Mouse (Mus musculus) thymus, adult 2 months (tissue): ENCODE data around the gene St6galnac3. TPM values are rescaled to one million over a fixed set of nuclear protein-coding genes. Genes with fewer than 3 reads are reported as not detected.

Source experiments
- DNase-seq: peaks from one replicate; pipeline ENCODE4 v3.0.0; 2021
- H3K27ac ChIP-seq: fragments of 200-500 bp; 2 replicates; pipeline ENCODE4 v1.5.1; 2012; ENCODE audit warnings: low read length, control low read depth; ENCODE audit not compliant: control insufficient read depth, insufficient read depth
- H3K27me3 ChIP-seq: fragments of 200-500 bp; 2 replicates; pipeline ENCODE4 v1.6.1; 2012; ENCODE audit warnings: mild to moderate bottlenecking, low read length, moderate library complexity, mixed read lengths; ENCODE audit not compliant: control insufficient read depth, insufficient read depth
- H3K36me3 ChIP-seq: fragments of 200-500 bp; 2 replicates; pipeline ENCODE4 v1.6.1; 2012; ENCODE audit warnings: mild to moderate bottlenecking, low read length, moderate library complexity; ENCODE audit not compliant: control insufficient read depth, insufficient read depth
- H3K4me1 ChIP-seq: fragments of 200-500 bp; replicated peaks from 2 replicates; pipeline ENCODE4 v1.6.1; 2012; ENCODE audit warnings: low read length; ENCODE audit not compliant: control insufficient read depth, insufficient read depth
- H3K4me3 ChIP-seq: fragments of 200-500 bp; 2 replicates; pipeline ENCODE4 v1.5.1; 2012; ENCODE audit warnings: mild to moderate bottlenecking, low read length, control low read depth, moderate library complexity; ENCODE audit not compliant: control insufficient read depth, insufficient read depth
- CTCF ChIP-seq: fragments of 200-500 bp; IDR thresholded peaks from 2 replicates; pipeline ENCODE4 v1.5.1; 2012; ENCODE audit warnings: mild to moderate bottlenecking, control low read depth, low read length, moderate library complexity, borderline replicate concordance; ENCODE audit not compliant: control insufficient read depth, poor library complexity, insufficient read depth; ENCODE audit errors: extremely low read depth
- POLR2A ChIP-seq: fragments of 200-500 bp; IDR thresholded peaks from 2 replicates; pipeline ENCODE4 v1.6.1; 2012; ENCODE audit warnings: mild to moderate bottlenecking, low read length, control low read depth, moderate library complexity; ENCODE audit not compliant: control insufficient read depth, poor library complexity, insufficient read depth; ENCODE audit errors: extremely low read depth
- WGBS: fragments of 180-500 bp; shearing (Covaris S2); methylation state at CpG from one replicate; pipeline ENCODE4 v1.1.7; 2018; 5-methylcytosine and 5-hydroxymethylcytosine counted together
- polyA plus RNA-seq: library from polyadenylated mRNA; depleted of rRNA; stranded (reverse); fragments of >200 nt; gene quantifications from 2 replicates; pipeline ENCODE4 v1.2.3, GENCODE M21; 2012

St6galnac3 gene
- polyA plus RNA-seq, 1 experiment, result 1.3 TPM

DNA sequence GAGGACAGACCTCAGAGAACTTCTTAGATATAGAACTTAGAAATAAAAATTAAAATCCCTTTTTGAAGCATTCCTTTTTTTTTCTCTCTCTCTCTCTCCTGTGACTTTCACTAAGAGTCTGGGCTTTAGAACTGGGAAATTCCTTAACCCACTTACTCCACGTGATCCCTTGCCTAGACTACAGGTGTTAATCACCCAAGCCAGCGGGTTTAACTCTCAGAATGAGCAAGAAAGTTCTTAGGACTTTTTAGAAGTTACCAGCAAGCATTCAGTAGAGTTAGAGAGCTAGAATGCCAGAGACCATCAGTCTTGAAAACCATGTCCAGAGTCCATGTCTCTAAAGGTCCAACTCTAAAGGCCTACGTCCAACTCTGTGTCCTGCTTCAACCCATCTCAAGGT lies 23.3 kb upstream of the St6galnac3 start:
- no peak for DNase-seq
- H3K36me3 ChIP-seq, result no peaks in the 10 kb centered on the region
- H3K27ac ChIP-seq, result no peak overlapping the region
- 92% methylated on average over 3 of the region's 3 CpGs for WGBS
- no peak overlapping the region for H3K4me3 ChIP-seq
- H3K4me1 ChIP-seq, result 0 out of 2 replicates have a peak, but pooled peaks cover 2% of the 10 kb centered on the region
- H3K27me3 ChIP-seq, result no peaks in the 10 kb centered on the region
- TF ChIP-seq CTCF, result no peak
- no peak for TF ChIP-seq POLR2A

DNA sequence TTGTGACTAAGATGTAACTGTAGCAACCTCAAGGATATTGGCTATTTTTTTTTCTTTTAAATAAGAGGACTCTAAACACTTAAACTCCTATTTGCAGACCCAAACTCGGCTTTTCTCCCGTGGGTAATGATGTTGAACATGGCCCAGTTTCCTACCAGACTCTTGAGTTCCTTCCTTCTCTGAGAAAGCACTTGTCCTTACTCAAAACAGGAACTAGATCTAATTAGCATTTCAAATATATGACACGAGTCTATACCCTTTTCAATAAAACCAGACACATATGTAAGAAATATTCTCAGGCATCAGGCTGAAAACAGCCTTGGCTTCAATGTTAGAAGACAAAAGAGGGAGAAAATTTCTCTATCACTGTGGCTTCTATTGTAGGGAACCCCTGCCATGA lies 20.1 kb upstream of the St6galnac3 start:
- no peaks in the 10 kb centered on the region for H3K27me3 ChIP-seq
- H3K36me3 ChIP-seq, result no peaks in the 10 kb centered on the region
- TF ChIP-seq CTCF (no peak), POLR2A (no peak)
- H3K4me1 ChIP-seq, result 0 out of 2 replicates have a peak, but pooled peaks cover 2% of the 10 kb centered on the region
- no peak overlapping the region for H3K4me3 ChIP-seq
- DNase-seq, result no peak
- H3K27ac ChIP-seq, result no peak overlapping the region
- WGBS, result 25% methylated on average over 3 of the region's 3 CpGs

DNA sequence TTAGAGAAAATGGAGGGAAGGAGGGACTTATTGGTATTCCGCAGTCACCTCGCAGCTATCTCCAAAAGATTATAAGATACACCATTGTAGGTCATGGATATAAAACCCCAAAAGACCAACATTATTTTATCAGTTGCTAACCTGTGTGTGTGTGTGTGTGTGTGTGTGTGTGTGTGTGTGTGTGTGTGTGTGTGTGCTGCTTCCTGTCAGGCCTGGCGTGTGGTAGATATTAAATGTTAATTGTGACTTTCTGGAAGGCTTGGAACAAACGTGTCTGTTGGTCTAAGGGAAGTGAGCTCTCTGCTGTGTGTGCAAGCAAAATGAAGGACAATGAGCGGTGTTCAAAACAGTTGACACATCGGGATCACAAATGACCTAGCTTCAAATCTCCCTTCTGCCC lies 19.5 kb upstream of the St6galnac3 start:
- Histone ChIP-seq H3K27ac (no peak overlapping the region), H3K27me3 (no peaks in the 10 kb centered on the region), H3K4me1 (0 out of 2 replicates have a peak, but pooled peaks cover 2% of the 10 kb centered on the region), H3K36me3 (no peaks in the 10 kb centered on the region), H3K4me3 (no peak overlapping the region)
- TF ChIP-seq CTCF, result no peak
- no peak for TF ChIP-seq POLR2A
- 77% methylated on average over 6 of the region's 6 CpGs for WGBS
- no peak for DNase-seq

DNA sequence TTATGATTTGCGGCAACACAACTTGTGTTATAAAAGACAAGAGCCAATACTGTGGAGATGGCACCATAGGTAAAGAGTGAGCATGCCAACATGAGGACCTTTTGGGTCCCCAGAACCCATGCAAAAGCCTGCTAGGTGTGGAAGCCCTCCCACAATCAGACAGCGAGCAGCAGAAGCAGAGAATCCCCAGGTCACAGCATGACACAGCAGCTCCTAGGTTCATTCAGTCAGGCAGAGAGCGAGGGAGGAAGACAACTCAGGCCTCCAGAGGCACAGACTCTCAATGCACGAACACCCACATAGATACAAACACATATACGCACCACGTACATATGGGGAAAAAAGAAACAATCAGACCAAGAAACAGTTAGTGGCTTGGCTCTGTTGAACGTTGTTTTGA lies 16.8 kb upstream of the St6galnac3 start:
- Histone ChIP-seq H3K4me3 (no peak overlapping the region), H3K4me1 (0 out of 2 replicates have a peak, but pooled peaks cover 2% of the 10 kb centered on the region), H3K36me3 (no peaks in the 10 kb centered on the region), H3K27me3 (no peaks in the 10 kb centered on the region), H3K27ac (no peak overlapping the region)
- DNase-seq, result no peak
- TF ChIP-seq POLR2A (no peak), CTCF (no peak)
- 93% methylated on average over 7 of the region's 7 CpGs for WGBS

DNA sequence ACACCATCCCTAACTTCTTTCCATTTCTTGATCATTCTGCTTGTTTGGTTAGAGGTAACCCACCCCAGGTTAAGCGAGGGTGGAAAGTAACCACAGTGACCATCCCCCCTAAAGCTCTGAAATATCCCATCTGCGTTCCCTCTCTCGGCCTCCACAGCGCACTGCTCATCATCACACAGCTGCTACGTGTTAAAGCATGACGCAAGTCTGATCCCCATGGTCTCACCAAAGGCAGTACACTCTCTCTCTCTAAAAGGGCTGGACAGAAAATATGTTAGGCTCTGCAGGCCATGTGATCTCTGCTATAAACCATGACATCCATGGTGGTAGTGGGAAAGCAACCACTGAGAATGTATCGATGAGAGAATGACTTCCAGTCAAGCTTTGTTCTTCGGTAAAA lies 14.4 kb upstream of the St6galnac3 start:
- Histone ChIP-seq H3K27me3 (no peaks in the 10 kb centered on the region), H3K4me1 (no peaks in the 10 kb centered on the region), H3K27ac (no peak overlapping the region), H3K36me3 (no peaks in the 10 kb centered on the region), H3K4me3 (no peak overlapping the region)
- DNase-seq, result no peak
- WGBS, result 95% methylated on average over 8 of the region's 8 CpGs
- TF ChIP-seq CTCF (no peak), POLR2A (no peak)

DNA sequence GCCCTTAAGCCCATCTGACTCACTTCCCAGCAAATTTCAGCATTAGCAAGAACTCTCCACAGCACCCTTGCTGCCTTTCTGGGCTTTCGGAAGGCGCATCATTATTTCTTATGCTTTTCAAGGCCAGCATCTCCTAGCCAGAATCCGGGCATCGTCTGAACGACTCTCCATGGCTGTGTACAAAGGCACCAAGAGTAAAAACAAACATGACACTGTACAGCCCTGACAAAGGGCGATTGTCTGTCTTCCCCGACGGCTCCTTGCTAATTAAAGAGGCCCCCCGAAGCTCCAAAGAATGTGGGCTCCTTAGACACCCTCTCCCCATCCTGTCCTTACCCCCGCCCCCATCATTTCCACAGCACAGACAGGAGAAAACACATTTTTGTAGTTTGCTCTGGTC lies 13.4 kb upstream of the St6galnac3 start:
- 94% methylated on average over 10 of the region's 10 CpGs for WGBS
- no peak for DNase-seq
- H3K36me3 ChIP-seq, result no peaks in the 10 kb centered on the region
- TF ChIP-seq CTCF (no peak), POLR2A (no peak)
- no peak overlapping the region for H3K27ac ChIP-seq
- no peaks in the 10 kb centered on the region for H3K4me1 ChIP-seq
- no peaks in the 10 kb centered on the region for H3K27me3 ChIP-seq
- H3K4me3 ChIP-seq, result no peak overlapping the region

DNA sequence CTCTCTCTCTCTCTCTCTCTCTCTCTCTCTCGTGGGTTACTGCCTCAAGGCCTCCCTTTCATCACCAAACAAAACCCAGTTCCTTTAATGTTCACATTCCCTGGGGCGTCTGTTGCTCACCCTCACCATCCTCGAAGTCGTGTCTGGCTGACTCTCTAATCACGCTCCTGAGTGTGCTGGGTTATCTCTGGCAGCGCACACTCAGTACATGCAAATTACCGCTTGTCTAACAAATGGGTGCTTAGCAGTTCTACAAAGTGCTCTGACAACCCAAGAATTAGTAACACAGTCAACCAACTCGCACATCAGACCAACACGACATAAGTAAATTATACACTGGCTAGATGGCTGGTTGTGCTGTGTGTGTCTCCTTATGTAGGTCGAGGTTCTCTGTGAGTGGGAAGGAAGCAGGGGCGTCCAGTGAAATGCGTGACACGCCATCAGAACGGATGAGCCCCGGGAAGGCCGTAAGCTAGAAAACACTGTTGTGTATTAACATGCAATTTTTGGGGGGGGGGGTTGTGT lies 11.8 kb upstream of the St6galnac3 start:
- no peak for DNase-seq
- Histone ChIP-seq H3K4me1 (no peaks in the 10 kb centered on the region), H3K4me3 (no peak overlapping the region), H3K27me3 (no peaks in the 10 kb centered on the region), H3K36me3 (no peaks in the 10 kb centered on the region), H3K27ac (no peak overlapping the region)
- WGBS, result 80% methylated on average over 16 of the region's 16 CpGs
- no peak for TF ChIP-seq CTCF
- TF ChIP-seq POLR2A, result no peak
